Mouse (Mus musculus) bone marrow, adult 2 months (tissue): ENCODE data around the gene Klhl30. TPM values are rescaled to one million over a fixed set of nuclear protein-coding genes. Genes with fewer than 3 reads are reported as not detected.

Experiments
- H3K27ac ChIP-seq: fragments of 200-500 bp; 2 replicates; pipeline ENCODE4 v1.5.1; 2012; ENCODE audit warnings: low read depth, mild to moderate bottlenecking, control low read depth, inconsistent platforms, low read length; ENCODE audit not compliant: control insufficient read depth, poor library complexity, insufficient read depth
- H3K4me1 ChIP-seq: fragments of 200-500 bp; 2 replicates; pipeline ENCODE4 v1.6.1; 2011; ENCODE audit warnings: low read length; ENCODE audit not compliant: control insufficient read depth, insufficient read depth
- H3K4me3 ChIP-seq: fragments of 200-500 bp; replicated peaks from 2 replicates; pipeline ENCODE3; 2011; ENCODE audit warnings: mild to moderate bottlenecking, low read depth, low read length, control low read depth; ENCODE audit not compliant: control insufficient read depth
- CTCF ChIP-seq: fragments of 200-500 bp; IDR thresholded peaks from 2 replicates; pipeline ENCODE4 v1.5.1; 2011; ENCODE audit warnings: low read length, control low read depth; ENCODE audit not compliant: control insufficient read depth, insufficient read depth
- POLR2A ChIP-seq: fragments of 200-500 bp; IDR thresholded peaks from 2 replicates; pipeline ENCODE4 v1.6.1; 2011; ENCODE audit warnings: low read depth, mild to moderate bottlenecking, control low read depth, low read length, borderline replicate concordance; ENCODE audit not compliant: control insufficient read depth
- WGBS: fragments of 180-500 bp; shearing (Covaris S2); methylation state at CpG from one replicate; pipeline ENCODE4 v1.1.7; 2018; 5-methylcytosine and 5-hydroxymethylcytosine counted together
- polyA plus RNA-seq: library from polyadenylated mRNA; stranded (reverse); fragments of >200 nt; gene quantifications from 2 replicates; pipeline ENCODE4 v1.2.4, GENCODE M21; 2011; ENCODE audit warnings: low replicate concordance; ENCODE audit not compliant: missing spikeins, insufficient read depth, insufficient read length

Klhl30 gene
- polyA plus RNA-seq, 1 experiment, result not detected

GRCm38 (mm10) chr1:91321760-91322438 lies 28.9 kb upstream of the Klhl30 start, which contains the start of gene Espnl:
Gene Espnl (plus strand): TSS chr1:91322075.
- no peak within 1 kb of the TSS for H3K27ac ChIP-seq
- no peaks in the 10 kb centered on the region for H3K4me1 ChIP-seq
- TF ChIP-seq POLR2A, result peak; percentile 20; the same call in 1 of the 2 replicates
- TF ChIP-seq CTCF, result no peak
- no peak within 1 kb of the TSS for H3K4me3 ChIP-seq
- 41% methylated on average over 19 of the region's 19 CpGs for WGBS

- no peaks in the 10 kb centered on the region for H3K4me1 ChIP-seq
- no peak overlapping the region for H3K4me3 ChIP-seq
- TF ChIP-seq POLR2A (no peak), CTCF (no peak)
- H3K27ac ChIP-seq, result no peak overlapping the region
- WGBS, result 92% methylated on average over 2 of the region's 2 CpGs
Observed at GRCm38 (mm10) chr1:91324646-91325045, 26.2 kb upstream of the Klhl30 start.

DNA sequence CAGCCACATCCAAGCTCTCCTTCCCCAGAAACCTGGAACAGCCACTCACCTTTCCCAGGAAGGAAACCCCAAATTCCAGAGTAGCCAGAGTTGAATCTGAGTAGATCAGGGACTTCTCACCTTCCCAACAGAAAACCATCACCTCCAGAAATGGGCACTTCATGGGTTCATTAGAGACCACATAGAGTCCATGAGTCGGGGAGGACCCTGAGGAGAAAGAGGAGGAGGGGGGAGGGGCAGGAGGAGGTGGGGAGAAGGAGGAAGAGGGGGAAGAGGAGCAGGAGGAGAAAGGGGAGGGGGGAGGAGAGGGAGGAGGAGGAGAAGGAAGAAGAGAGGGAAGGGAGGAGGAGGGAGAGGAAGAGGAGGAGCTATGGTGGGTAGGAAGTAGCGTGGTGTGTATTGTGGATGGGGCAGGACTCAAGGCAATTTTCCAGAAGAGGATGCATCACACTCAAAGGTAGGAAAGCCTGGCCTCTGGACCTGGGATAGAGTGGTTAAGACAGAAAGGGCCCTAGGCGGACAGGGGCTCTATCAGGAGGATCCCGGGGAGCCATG lies 25.3 kb upstream of the Klhl30 start:
- no peak for TF ChIP-seq POLR2A
- TF ChIP-seq CTCF, result no peak
- Histone ChIP-seq H3K4me3 (no peak overlapping the region), H3K4me1 (no peaks in the 10 kb centered on the region), H3K27ac (no peak overlapping the region)
- 62% methylated on average over 4 of the region's 4 CpGs for WGBS

DNA sequence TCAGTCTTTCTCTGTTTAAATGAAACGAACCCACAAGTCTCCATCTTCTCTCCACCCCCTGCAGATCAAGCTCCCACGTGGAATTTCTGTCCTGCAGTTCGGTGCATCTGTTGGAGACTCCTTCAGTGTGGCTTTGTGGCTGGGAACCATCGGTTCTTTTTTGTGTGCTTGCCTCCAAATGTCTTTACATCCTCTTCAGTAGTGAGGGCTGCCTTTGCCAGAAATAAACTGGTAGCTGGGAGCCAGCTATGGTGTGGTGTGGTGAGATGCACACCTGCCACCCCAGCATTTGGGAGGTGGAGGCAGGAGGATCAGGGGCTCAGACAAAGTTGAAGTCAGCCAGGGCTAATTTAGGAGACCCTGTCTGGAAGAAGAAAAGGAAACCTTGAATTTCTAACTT lies 18.7 kb upstream of the Klhl30 start:
- no peak for TF ChIP-seq CTCF
- Histone ChIP-seq H3K4me1 (no peaks in the 10 kb centered on the region), H3K27ac (no peak overlapping the region), H3K4me3 (no peak overlapping the region)
- WGBS, result 59% methylated on average over 4 of the region's 4 CpGs

GRCm38 (mm10) chr1:91333582-91333981 lies 17.2 kb upstream of the Klhl30 start:
- no peak overlapping the region for H3K27ac ChIP-seq
- H3K4me1 ChIP-seq, result no peaks in the 10 kb centered on the region
- TF ChIP-seq CTCF (no peak), POLR2A (no peak)
- H3K4me3 ChIP-seq, result no peak overlapping the region

DNA sequence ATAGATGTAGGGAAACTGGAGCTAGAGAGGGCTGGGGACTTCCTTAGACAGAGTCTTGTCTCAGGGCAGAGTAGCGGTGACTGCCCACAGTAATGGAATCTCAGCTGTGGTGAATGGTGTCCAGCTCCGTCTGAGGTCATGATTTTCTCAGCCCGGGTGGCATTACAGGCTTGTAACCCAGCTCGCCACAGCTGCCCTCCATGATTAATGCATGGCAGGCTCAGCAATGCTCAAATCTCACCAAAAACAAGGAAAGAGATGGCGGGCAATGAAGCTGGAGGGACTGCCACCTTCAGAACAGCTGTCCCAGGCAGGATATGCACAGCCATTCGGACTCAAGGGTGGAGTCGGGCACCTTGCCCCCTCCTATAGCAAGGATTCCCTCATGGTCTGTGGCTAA lies 13.5 kb upstream of the Klhl30 start:
- 73% methylated on average over 7 of the region's 7 CpGs for WGBS
- TF ChIP-seq POLR2A (no peak), CTCF (no peak)
- no peak overlapping the region for H3K4me3 ChIP-seq
- H3K27ac ChIP-seq, result no peak overlapping the region
- H3K4me1 ChIP-seq, result no peaks in the 10 kb centered on the region

- Histone ChIP-seq H3K4me1 (no peaks in the 10 kb centered on the region), H3K4me3 (no peak overlapping the region), H3K27ac (no peak overlapping the region)
- 65% methylated on average over 3 of the region's 3 CpGs for WGBS
- TF ChIP-seq CTCF (no peak), POLR2A (no peak)
Observed at GRCm38 (mm10) chr1:91344001-91344400, 6.8 kb upstream of the Klhl30 start.

DNA sequence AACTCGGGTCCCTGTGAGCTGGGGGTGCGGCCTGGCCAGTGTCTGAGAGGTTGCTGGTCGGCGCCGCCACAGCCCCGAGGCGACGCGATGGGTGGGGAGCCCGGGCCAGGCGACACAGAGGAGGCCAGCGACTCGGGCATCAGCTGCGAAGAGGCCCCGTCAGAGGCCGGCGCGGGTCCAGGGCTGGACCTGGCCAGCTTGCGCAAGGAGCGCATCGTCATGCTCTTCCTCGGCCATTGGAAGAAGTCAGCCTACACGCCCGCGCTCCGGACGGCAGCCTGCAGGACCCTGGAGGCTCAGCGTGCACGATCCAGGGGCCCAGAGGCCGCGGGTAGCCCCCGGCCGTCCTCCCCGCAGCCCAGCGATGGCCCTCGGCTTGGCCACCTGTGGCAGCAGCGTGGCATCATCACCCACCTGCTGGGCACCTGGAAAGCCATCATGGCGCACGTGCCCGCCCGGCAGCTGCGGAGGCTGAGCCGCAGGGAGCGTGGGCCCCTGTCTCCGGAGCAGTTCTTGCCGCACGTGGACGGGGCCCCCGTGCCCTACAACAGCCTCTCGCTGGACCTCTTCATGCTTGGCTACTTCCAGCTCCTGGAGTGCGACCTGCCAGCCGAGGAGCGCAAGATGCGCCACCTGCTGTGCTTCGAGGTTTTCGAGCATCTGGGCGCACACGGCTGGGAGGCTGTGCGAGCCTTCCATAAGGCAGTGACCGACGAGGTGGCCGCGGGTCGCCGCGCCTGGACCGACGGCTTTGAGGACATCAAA lies 5.7 kb upstream of the Klhl30 start:
- TF ChIP-seq POLR2A (no peak), CTCF (no peak)
- Histone ChIP-seq H3K4me3 (no peak overlapping the region), H3K4me1 (no peaks in the 10 kb centered on the region), H3K27ac (no peak overlapping the region)
- 6% methylated on average over 68 of the region's 68 CpGs for WGBS
